Mouse (Mus musculus): ENCODE measurements at regions not wholly inside any gene's neighbourhood (a gene's known extent, or its start where the extent isn't known, plus 50 kb on each side); places are given as distances from the start of the nearest gene placed in this dataset.

DNA sequence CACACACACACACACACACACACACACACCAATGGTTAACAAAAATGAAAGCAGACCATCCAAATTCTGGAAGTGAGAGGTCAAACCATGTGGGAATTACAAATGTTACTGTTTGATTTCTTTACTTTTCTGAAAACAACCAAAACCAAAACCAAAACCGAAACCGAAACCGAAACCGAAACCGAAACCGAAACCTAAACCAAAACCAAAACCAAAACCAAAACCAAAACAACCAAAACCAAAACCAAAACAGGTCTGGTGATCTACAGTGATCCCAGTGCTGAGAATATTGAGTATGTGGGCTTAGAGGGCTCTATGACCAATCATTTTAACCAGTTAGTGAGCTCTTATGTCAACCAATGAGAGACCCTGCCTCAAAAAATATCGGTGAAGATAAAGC, 1407.6 kb upstream of the Cdh20 start:
- DNase-seq (ENCODE audit: low spot score), result no peak

DNA sequence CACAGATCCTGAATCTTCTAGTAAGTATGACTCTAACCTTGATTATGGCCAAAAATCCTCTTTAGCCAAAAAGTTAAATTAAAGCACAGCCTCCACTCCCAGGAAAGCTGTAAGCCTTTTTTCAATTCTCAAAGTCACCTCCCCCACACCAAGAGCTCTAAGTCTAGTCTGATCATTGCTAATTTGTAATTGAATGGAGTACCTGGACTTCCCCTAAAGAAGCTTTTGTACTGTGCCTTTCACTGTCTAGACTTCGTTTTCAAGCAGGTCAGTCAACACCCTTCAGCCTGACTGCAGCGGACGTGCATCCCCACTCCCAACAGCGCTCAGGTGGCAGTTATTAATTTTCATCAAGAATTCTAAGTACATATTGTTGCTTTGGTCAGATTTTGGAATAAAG, 1395.5 kb upstream of the Cdh20 start:
- DNase-seq (ENCODE audit: low spot score), result no peak

DNA sequence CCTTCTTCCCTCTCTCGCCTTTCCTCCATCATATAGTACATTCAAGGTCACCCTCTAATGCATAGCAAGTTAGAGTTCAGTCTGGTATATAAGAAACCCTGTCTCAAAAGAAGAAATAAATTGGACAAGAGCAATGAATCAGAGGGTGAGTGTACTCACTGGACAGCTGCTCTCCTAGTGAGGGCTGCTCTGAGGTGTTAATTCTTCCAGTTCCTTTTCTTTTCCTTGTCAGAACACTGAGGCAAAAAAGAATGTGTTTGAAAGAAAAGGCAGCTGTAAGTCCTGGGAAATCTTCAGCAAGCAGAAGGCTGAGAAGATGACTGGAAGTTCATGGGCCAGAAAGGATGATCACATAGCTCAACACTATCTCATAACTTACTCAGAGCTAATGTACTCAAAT, 1348.2 kb upstream of the Cdh20 start:
- DNase-seq (ENCODE audit: low spot score), result no peak

DNA sequence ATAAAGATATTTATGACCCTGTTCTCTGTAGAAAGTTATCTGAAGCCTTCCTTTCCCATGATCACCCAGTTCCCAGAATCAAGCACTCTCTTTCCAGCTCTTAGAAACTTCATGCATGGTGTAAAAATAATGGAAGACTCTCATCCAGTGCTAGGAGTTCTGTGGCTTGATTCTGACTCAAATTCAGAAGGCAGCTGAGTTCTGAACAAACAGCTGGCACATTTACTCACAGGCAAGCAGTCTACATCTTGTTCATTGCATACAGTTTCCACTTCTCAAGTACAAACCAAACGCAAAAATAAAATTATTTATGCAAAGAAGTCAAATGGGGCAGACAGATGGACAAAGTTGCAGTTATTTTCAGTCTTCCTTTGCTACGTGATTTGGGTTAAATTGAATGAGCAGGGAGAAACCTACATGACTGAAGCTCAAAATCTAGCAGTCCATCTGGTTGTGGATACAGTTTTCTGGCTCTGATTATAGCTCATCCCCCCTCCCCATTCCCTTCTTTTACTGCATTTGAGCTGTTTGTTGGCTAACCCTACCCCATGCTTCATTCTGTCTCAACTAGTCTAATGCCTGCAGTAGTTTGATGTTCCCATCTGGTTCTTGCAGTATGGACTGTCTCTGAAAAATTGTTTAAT, 1347.2 kb upstream of the Cdh20 start:
- no peak for DNase-seq (ENCODE audit: low spot score)

DNA sequence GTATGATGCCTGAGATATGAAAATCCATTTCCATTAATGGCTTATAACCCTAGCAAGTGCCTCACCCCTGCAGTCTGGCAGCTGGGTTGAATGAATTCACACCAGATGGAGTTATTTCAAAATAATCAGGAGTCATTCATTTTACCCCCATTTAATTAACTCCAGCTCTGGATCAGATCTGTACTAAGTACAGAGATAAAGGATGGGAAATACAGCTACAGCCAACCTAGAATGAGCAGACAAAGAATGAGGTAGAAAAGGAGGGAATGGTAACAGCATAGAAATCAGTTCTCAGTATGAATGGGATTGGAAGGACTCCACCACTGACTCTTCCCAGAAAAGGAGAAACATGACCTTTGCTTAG, 1346.7 kb upstream of the Cdh20 start:
- DNase-seq (ENCODE audit: low spot score), result peak; percentile 9

DNA sequence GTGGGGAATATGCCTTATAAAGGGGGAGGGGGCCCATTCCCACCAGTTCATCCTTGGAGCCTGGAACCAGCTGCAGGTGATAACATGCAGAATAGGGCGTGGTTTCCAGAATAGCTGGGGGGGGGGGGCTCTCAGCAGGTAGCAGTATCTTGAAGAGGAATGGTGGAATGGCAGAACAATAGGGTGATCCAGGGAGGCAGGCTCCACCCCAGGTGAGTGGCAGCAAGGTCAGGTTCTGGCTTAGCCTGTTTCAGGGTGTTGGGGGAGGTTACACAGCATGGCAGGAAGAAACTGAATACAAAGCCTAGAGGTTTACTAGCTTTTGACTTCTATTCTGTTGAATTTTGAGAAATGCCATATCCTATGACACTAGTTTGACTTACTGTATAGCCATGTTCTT, 1296.8 kb upstream of the Cdh20 start:
- DNase-seq (ENCODE audit: low spot score), result no peak

DNA sequence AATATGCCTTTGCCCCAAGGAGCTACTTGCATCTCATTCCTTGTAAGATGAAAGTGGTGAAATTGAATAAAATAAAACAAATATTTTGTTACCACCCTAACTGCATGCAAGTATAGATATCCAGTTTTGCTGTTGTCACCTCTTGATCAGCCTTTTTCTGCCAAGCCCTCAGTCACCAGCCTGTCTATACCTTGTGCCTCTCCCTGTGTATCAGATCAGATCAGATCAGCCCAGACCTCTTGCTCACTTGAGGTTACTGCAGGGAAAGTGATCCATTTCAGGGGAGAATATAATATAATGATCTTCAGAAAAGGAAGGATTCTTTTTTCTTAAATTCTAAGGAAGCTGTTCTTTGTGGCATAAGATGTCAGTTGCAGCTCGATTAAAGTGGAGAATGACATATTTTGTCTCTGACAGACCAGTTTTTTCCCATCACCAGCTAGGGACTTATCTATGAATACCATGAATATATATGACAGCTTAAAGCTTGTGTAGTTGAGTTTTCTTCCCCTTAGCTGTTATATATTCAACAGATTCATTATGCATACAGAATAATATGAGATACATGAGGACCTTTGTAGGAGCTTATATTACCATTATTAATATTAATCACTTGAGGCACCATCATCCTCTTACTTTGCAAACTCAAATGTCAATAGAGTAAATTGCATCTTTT, 1264.7 kb upstream of the Cdh20 start:
- DNase-seq (ENCODE audit: low spot score), result no peak

All from layer of hippocampus, adult 9-10 months (tissue).